Mouse (Mus musculus): Measurements from ENCODE around the gene Lysmd4.

DNA sequence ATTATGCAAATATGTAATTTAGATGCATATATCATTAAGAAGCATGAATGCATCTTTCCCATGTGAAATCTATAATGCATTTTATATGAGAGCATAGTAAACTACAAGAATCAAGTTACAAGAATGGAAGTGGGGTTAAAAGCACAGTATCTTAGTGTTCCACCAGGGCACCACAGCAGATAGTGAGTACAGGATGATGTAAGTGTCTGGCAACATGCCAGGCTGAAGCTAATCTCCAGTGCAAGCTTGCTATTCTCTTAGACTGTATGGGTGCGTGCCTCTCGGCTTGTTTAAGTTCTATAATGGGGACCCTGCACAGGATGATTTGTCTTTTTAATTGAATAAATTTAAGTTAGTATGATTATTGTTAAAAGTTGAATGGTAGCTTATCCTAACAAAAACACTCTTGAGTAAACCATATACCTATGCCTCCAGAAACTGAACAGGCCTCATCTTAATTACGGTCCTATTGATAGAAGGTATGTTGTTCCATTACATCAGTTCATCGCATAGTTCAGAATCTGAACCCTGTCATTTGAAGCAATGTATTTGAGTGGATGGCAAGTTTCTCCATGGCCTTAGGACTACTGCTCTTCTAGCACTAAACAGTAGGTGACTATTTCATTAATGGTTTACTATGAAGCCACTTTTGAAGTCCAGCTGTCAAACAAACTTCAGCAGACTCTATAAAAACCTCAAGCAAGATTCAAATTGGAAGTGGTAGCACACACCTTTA is 37.7 kb downstream of the Lysmd4 start:
- no peak for TF ChIP-seq POLR2A (IDR thresholded peaks at IDR 0.05; ENCODE audit: borderline replicate concordance, extremely low read depth, low read depth, low read length)
- TF ChIP-seq CTCF (IDR thresholded peaks at IDR 0.05; ENCODE audit: insufficient read depth, low read length) = peak; percentile 17; the same call in 1 of the 2 replicates
